Mouse (Mus musculus) subcutaneous adipose tissue, adult 2 months (tissue): ENCODE results near the gene Ccnd1. TPM values are rescaled to one million over a fixed set of nuclear protein-coding genes. Genes with fewer than 3 reads are reported as not detected.

ENCODE experiments used
- polyA plus RNA-seq: library from polyadenylated mRNA; depleted of rRNA; stranded (reverse); fragments of >200 nt; gene quantifications from 2 replicates; pipeline ENCODE4 v1.2.3, GENCODE M21; 2012; ENCODE audit warnings: low replicate concordance; rRNA removed

The Ccnd1 gene
- polyA plus RNA-seq, result 32.7 and 68.9 TPM in 2 replicates

GRCm38 (mm10) chr7:144939344-144940002, at the start of gene Ccnd1:
Gene Ccnd1, minus strand, starts transcription at chr7:144939925.

GRCm38 (mm10) chr7:144914948-144915750, 24.6 kb downstream of the Ccnd1 start, which contains the start of gene LTO1:
Gene LTO1, plus strand, starts transcription at chr7:144915100.

DNA sequence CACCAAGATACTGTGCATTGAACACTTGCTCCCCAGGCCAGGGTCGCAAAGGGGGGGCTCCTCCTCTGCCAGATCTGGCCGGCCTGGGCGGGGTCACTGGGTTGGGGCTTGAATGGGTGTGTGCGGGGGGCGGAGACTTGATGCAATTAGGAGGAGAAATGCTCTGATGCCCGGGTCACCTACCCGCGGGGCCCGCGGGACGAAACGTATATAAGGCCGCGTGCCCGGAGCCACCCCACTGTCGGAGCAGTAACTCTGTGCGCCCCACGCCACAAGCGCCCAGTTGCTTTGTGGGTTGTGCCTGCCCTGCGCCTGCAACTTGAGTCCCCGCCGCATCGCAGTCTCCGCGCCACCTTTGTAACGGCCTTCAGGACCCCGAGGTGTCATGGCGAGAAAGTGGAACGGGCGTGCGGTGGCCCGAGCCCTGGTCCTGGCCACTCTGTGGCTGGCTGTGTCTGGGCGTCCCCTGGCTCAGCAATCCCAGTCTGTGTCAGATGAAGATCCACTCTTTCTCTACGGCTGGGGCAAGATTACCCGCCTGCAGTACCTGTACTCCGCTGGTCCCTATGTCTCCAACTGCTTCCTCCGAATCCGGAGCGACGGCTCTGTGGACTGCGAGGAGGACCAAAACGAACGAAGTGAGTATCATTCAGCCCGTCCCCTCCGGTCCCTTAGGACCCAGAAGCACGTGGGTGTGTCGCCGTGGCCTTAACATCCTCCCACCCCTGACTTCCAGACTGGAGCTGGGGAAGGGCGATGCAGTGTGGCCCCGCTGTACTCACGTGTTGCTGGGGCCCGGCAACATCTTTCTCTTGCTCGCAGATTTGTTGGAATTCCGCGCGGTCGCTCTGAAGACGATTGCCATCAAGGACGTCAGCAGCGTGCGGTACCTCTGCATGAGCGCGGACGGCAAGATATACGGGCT, 43.2 kb downstream of the Ccnd1 start, which contains the start of gene Fgf15:
TSS of gene Fgf15 (plus strand) at position 238 of the 925 bp plus-strand sequence.

Other genes with a start within 250 kb of the Ccnd1 start
- gene Ano1, start 188.0 kb downstream of the Ccnd1 start, polyA plus RNA-seq, result 21.5 and 100 TPM in 2 replicates
- gene Fgf3, start 101.8 kb downstream of the Ccnd1 start, polyA plus RNA-seq, result 0.16 TPM in 1 of 2 replicates, not detected in the other
- not detected in 2 replicates for gene Fgf4, start 92.6 kb downstream of the Ccnd1 start, polyA plus RNA-seq
- gene Fgf15, start 43.4 kb downstream of the Ccnd1 start, polyA plus RNA-seq, result not detected in 2 replicates
- gene LTO1, start 24.8 kb downstream of the Ccnd1 start, polyA plus RNA-seq, result 19.1 and 23.2 TPM in 2 replicates